Comparison of ENCODE assay signal across 10 mouse cellular contexts in genomic region chr11:119198564-119199232, GRCm38 (mm10). TPM values are rescaled to one million over a fixed set of nuclear protein-coding genes. Genes with fewer than 3 reads are reported as not detected.
A peak's percentile ranks its signal among the peaks of the same experiment; 100 is the strongest.
DNase-seq lines count a peak whose midpoint lies in the region; ATAC-seq and TF ChIP-seq lines count a peak whose summit lies in the region.
"Had no signal": no experiment of that assay in that cellular context is flagged by ENCODE, and none has a peak within 500 bp of the region (broad histone marks: within the 10 kb centered on the region; RNA-seq: fewer than 3 reads in every experiment).

No protein-coding gene starts in this region.

- peak overlapping the region; percentile 10; the same call in 1 of the 2 replicates for H3K4me2 ChIP-seq in lung, embryonic 15.5 days
- H3K4me2 ChIP-seq in forebrain, embryonic 12.5 days = no peak overlapping the region
- H3K4me2 ChIP-seq: embryonic facial prominence, embryonic 12.5 days; stomach, embryonic 15.5 days had no signal

- peak; percentile 54 for TF ChIP-seq CTCF in brain, embryonic 14.5 days (IDR thresholded peaks at IDR 0.05; ENCODE audit: borderline replicate concordance, extremely low read depth, insufficient read depth, insufficient read length)

- no peak for TF ChIP-seq POLR2A in brain, embryonic 14.5 days (IDR thresholded peaks at IDR 0.05; ENCODE audit: borderline replicate concordance, extremely low read depth, insufficient read depth, insufficient read length, poor library complexity, severe bottlenecking)

- no peak overlapping the region for H3K4me3 ChIP-seq in lung, embryonic 15.5 days
- H3K4me3 ChIP-seq in forebrain, embryonic 12.5 days (replicated peaks) = no peak overlapping the region
- no peak overlapping the region for H3K4me3 ChIP-seq in heart, embryonic 10.5 days
- H3K4me3 ChIP-seq: embryonic facial prominence, embryonic 12.5 days; stomach, embryonic 15.5 days had no signal

- peaks cover 8% of the 10 kb centered on the region for H3K4me1 ChIP-seq in lung, embryonic 15.5 days
- H3K4me1 ChIP-seq in forebrain, embryonic 12.5 days = peaks cover 6% of the 10 kb centered on the region; the same call in 1 of the 2 replicates
- peaks cover 8% of the 10 kb centered on the region; the same call in 1 of the 2 replicates for H3K4me1 ChIP-seq in heart, embryonic 10.5 days
- H3K4me1 ChIP-seq: embryonic facial prominence, embryonic 12.5 days had no signal

- H3K27ac ChIP-seq in lung, embryonic 15.5 days = no peak overlapping the region
- H3K27ac ChIP-seq in forebrain, embryonic 12.5 days = peak overlapping the region; percentile 38; the same call in 1 of the 2 replicates
- no peak overlapping the region for H3K27ac ChIP-seq in heart, embryonic 10.5 days
- H3K27ac ChIP-seq: embryonic facial prominence, embryonic 12.5 days; stomach, embryonic 15.5 days had no signal

- no peaks in the 10 kb centered on the region for H3K36me3 ChIP-seq in lung, embryonic 15.5 days
- H3K36me3 ChIP-seq in forebrain, embryonic 12.5 days (replicated peaks) = peaks cover 29% of the 10 kb centered on the region
- H3K36me3 ChIP-seq in heart, embryonic 10.5 days = peaks cover 17% of the 10 kb centered on the region; the same call in 1 of the 2 replicates

- WGBS in lung, embryonic 15.5 days = 44% methylated on average over 26 of the region's 26 CpGs
- 58% methylated on average over 26 of the region's 26 CpGs for WGBS in forebrain, embryonic 12.5 days
- WGBS in heart, embryonic 10.5 days = 58% methylated on average over 26 of the region's 26 CpGs

- H3K9ac ChIP-seq in lung, embryonic 15.5 days = no peak overlapping the region
- no peak overlapping the region for H3K9ac ChIP-seq in forebrain, embryonic 12.5 days
- H3K9ac ChIP-seq: embryonic facial prominence, embryonic 12.5 days; stomach, embryonic 15.5 days had no signal

- ATAC-seq in lung, embryonic 15.5 days (ENCODE audit: borderline replicate concordance, extremely low read depth, low FRiP score, low TSS enrichment) = no peak
- ATAC-seq in forebrain, embryonic 12.5 days (ENCODE audit: low FRiP score) = no peak

- H3K27me3 ChIP-seq in lung, embryonic 15.5 days = no peaks in the 10 kb centered on the region
- no peaks in the 10 kb centered on the region for H3K27me3 ChIP-seq in forebrain, embryonic 12.5 days
- H3K27me3 ChIP-seq in heart, embryonic 10.5 days (ENCODE audit: insufficient read depth, poor library complexity, severe bottlenecking) = no peaks in the 10 kb centered on the region
- H3K27me3 ChIP-seq: embryonic facial prominence, embryonic 12.5 days; stomach, embryonic 15.5 days had no signal

- no peaks in the 10 kb centered on the region for H3K9me3 ChIP-seq in lung, embryonic 15.5 days
- no peaks in the 10 kb centered on the region for H3K9me3 ChIP-seq in forebrain, embryonic 12.5 days
- no peaks in the 10 kb centered on the region for H3K9me3 ChIP-seq in heart, embryonic 10.5 days
- H3K9me3 ChIP-seq: embryonic facial prominence, embryonic 12.5 days; stomach, embryonic 15.5 days had no signal

- no peak for DNase-seq in lung, postnatal 36 days
- DNase-seq in brain, embryonic 14.5 days (ENCODE audit: low read depth) = peak; percentile 73
- peak; percentile 69 to 82 for DNase-seq in layer of hippocampus, adult 8-10 months (ENCODE audit: low spot score in 2 of 2)
- peak; percentile 84 to 91 for DNase-seq in right cerebral cortex, postnatal 10 days (ENCODE audit: low spot score in 2 of 2)
- DNase-seq in heart, embryonic 10.5 days (ENCODE audit: low spot score) = no peak
- DNase-seq in urinary bladder, postnatal 14 days (ENCODE audit: low spot score) = no peak

RNA-seq across cellular contexts. Expression of gene Tbc1d16, which starts 29.6 kb away (rescaled TPM):
- polyA plus RNA-seq in lung, embryonic 15.5 days (2015; fragmentation: Nextera tagmentation; extraction: Ambion mirVana) = 19.9 and 20.9 TPM in 2 replicates
- polyA plus RNA-seq in brain, embryonic 14.5 days (2012; rRNA removed) = 69.8 and 99.3 TPM in 2 replicates
- polyA plus RNA-seq in forebrain, embryonic 12.5 days (2016; fragmentation: Nextera tagmentation; extraction: Ambion mirVana) = 28.0 and 28.1 TPM in 2 replicates
- 10 to 100 TPM; 35.4 to 39.4 (median 36.7) TPM for total RNA-seq in layer of hippocampus, adult 8-10 months (2022)
- polyA plus RNA-seq in heart, embryonic 10.5 days (2016; fragmentation: Nextera tagmentation; extraction: Ambion mirVana) = 7.4 and 8.6 TPM in 2 replicates

RNA-seq across cellular contexts. Expression of gene Ccdc40, which starts 29.7 kb away (rescaled TPM):
- polyA plus RNA-seq in lung, embryonic 15.5 days (2015; fragmentation: Nextera tagmentation; extraction: Ambion mirVana) = 4.9 and 5.7 TPM in 2 replicates
- polyA plus RNA-seq in brain, embryonic 14.5 days (2012; rRNA removed) = 11.0 and 17.0 TPM in 2 replicates
- 20.7 TPM in 2 replicates for polyA plus RNA-seq in forebrain, embryonic 12.5 days (2016; fragmentation: Nextera tagmentation; extraction: Ambion mirVana)
- total RNA-seq in layer of hippocampus, adult 8-10 months (2022) = 1 to 10 TPM; 1.6 to 3.1 (median 2.4) TPM
- 4.6 and 9.3 TPM in 2 replicates for polyA plus RNA-seq in heart, embryonic 10.5 days (2016; fragmentation: Nextera tagmentation; extraction: Ambion mirVana)

Comparison
In these comparisons a context has a peak if more than half of its experiments do, and no peak if none do; other contexts are left out.
1. DNase-seq: peak in brain, embryonic 14.5 days (single experiment), layer of hippocampus, adult 8-10 months (2 of 2) and right cerebral cortex, postnatal 10 days (2 of 2); none in lung, postnatal 36 days (single experiment), heart, embryonic 10.5 days (single experiment) and urinary bladder, postnatal 14 days (single experiment).